Mouse (Mus musculus) forebrain, embryonic 11.5 days (tissue): ENCODE data around the gene Ip6k2. TPM values are rescaled to one million over a fixed set of nuclear protein-coding genes. Genes with fewer than 3 reads are reported as not detected.

Source experiments
- ATAC-seq: fragments of 200-750 bp; cut with Nextera tagmentation; replicated peaks from 2 replicates; pipeline ENCODE4 v1.8.0; 2017; ENCODE audit warnings: moderate TSS enrichment; ENCODE audit not compliant: low FRiP score
- DNase-seq: peaks from one replicate; pipeline ENCODE4 v3.0.0-alpha.2; 2017; ENCODE audit warnings: low spot score
- H3K27ac ChIP-seq: fragments of 300-500 bp; sonication (generic); 2 replicates; pipeline ENCODE4 v1.5.1; 2014; ENCODE audit warnings: low read depth, low read length
- H3K27me3 ChIP-seq: fragments of 300-500 bp; sonication (generic); 2 replicates; pipeline ENCODE4 v1.6.1; 2014; ENCODE audit warnings: mild to moderate bottlenecking, low read length, mixed read lengths; ENCODE audit not compliant: control insufficient read depth, insufficient read depth
- H3K36me3 ChIP-seq: fragments of 300-500 bp; sonication (generic); 2 replicates; pipeline ENCODE4 v1.6.1; 2014; ENCODE audit warnings: mild to moderate bottlenecking, low read length, moderate library complexity, mixed read lengths; ENCODE audit not compliant: control insufficient read depth, insufficient read depth
- H3K4me1 ChIP-seq: fragments of 300-500 bp; sonication (generic); replicated peaks from 2 replicates; pipeline ENCODE4 v1.6.1; 2014; ENCODE audit warnings: low read length, mixed read lengths; ENCODE audit not compliant: control insufficient read depth, insufficient read depth
- H3K4me2 ChIP-seq: fragments of 300-500 bp; sonication (generic); 2 replicates; pipeline ENCODE4 v1.6.1; 2014; ENCODE audit warnings: low read depth, mild to moderate bottlenecking, low read length, moderate library complexity, mixed read lengths; ENCODE audit not compliant: severe bottlenecking
- H3K4me3 ChIP-seq: fragments of 300-500 bp; sonication (generic); 2 replicates; pipeline ENCODE4 v1.5.1; 2014; ENCODE audit warnings: low read depth, low read length
- H3K9ac ChIP-seq: fragments of 300-500 bp; sonication (generic); 2 replicates; pipeline ENCODE4 v1.6.1; 2014; ENCODE audit warnings: low read length
- H3K9me3 ChIP-seq: fragments of 300-500 bp; sonication (generic); 2 replicates; pipeline ENCODE4 v1.6.1; 2016; ENCODE audit warnings: low read length, mixed read lengths; ENCODE audit not compliant: control insufficient read depth
- WGBS: fragments of 180-500 bp; shearing (Covaris S2); extraction: QIAGEN DNeasy Blood & Tissue Kit; methylation state at CpG from one replicate; pipeline ENCODE4 v1.1.7; 2014; 5-methylcytosine and 5-hydroxymethylcytosine counted together
- polyA plus RNA-seq: library from polyadenylated mRNA; unstranded; fragments of >200 nt; fragmentation: Nextera tagmentation; extraction: Ambion mirVana; gene quantifications from 2 replicates; pipeline ENCODE4 v1.2.1, GENCODE M21; 2014

Gene Ip6k2
- polyA plus RNA-seq, 1 experiment from 2014 or later: 96.6 TPM

DNA sequence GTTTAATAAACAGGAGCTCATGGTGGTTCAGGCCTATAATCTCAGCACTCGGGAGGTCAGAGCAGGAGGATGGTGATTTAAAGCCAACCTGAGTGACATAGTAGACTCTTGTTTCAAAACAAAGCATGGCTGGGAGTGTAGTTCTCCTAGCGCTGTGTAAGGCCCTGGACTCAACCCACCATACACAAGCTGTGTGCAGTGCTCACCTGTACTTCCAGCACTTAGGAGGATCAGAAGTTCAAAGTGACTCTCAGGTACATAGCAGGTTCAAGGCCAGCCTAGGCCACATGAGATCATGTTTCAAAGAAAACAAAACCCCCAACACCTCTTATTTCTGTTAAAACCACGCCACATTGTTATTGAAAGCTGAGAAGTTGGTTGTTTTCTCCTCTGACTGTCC is 5.1 kb downstream of the Ip6k2 start:
- WGBS: 80% methylated on average over 3 of the region's 3 CpGs
- Histone ChIP-seq H3K9me3 (no peaks in the 10 kb centered on the region), H3K27me3 (no peaks in the 10 kb centered on the region), H3K4me3 (no peak overlapping the region), H3K9ac (no peak overlapping the region), H3K4me1 (peaks cover 15% of the 10 kb centered on the region), H3K4me2 (no peak overlapping the region), H3K36me3 (no peaks in the 10 kb centered on the region), H3K27ac (no peak overlapping the region)
- no peak for DNase-seq
- ATAC-seq: no peak

DNA sequence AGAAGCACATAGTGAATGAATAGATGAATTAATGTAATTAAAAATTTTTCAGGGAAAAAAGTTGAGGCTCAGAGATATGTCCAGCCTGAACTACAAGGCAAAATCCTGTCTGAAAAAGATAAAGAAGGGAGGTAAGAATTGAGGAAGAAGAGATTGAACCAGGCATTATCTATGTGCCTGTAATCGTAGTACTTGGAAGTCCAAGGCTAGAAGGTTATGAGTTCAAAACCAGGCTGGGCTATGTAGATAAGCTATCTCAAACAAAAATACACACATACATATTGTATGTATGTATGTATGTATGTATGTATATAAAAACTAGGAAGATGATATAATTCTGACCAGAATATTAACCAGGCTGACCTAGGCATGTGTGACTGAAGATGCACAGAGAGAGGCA is 8.7 kb downstream of the Ip6k2 start:
- H3K9me3 ChIP-seq: no peaks in the 10 kb centered on the region
- H3K4me3 ChIP-seq: no peak overlapping the region
- no peaks in the 10 kb centered on the region for H3K27me3 ChIP-seq
- ATAC-seq (no peak), DNase-seq (no peak)
- no peak overlapping the region for H3K27ac ChIP-seq
- H3K4me2 ChIP-seq: no peak overlapping the region
- H3K4me1 ChIP-seq: peaks cover 9% of the 10 kb centered on the region; the same call in 1 of the 2 replicates
- H3K9ac ChIP-seq: no peak overlapping the region
- 83% methylated on average over 1 of the region's 1 CpGs for WGBS
- peaks cover 2% of the 10 kb centered on the region; the same call in 1 of the 2 replicates for H3K36me3 ChIP-seq

DNA sequence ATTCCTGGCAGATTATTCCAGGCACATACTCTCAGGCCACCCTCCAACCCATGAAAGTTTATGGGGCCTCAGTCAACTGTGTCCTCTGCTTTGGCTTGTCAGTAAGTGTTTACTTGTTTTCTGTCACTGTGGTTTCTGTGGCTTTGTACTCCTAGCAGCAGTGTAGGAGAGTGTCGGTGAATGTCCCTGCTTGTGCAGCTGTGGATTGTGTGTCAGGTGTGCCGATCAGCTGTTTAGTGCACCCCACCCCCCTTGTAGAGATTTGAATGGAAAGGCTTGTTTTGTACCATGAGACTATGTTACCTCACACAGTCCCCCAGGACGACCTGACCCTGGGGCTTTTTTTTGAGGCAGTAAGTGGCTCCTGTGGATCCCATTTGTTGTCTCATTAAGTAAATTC is 9.1 kb downstream of the Ip6k2 start:
- no peak overlapping the region for H3K9ac ChIP-seq
- H3K4me3 ChIP-seq: no peak overlapping the region
- no peak overlapping the region for H3K27ac ChIP-seq
- no peaks in the 10 kb centered on the region for H3K9me3 ChIP-seq
- 45% methylated on average over 3 of the region's 3 CpGs for WGBS
- DNase-seq: no peak
- no peaks in the 10 kb centered on the region for H3K27me3 ChIP-seq
- H3K4me1 ChIP-seq: peaks cover 7% of the 10 kb centered on the region; the same call in 1 of the 2 replicates
- H3K4me2 ChIP-seq: no peak overlapping the region
- H3K36me3 ChIP-seq: peaks cover 2% of the 10 kb centered on the region; the same call in 1 of the 2 replicates
- no peak for ATAC-seq

DNA sequence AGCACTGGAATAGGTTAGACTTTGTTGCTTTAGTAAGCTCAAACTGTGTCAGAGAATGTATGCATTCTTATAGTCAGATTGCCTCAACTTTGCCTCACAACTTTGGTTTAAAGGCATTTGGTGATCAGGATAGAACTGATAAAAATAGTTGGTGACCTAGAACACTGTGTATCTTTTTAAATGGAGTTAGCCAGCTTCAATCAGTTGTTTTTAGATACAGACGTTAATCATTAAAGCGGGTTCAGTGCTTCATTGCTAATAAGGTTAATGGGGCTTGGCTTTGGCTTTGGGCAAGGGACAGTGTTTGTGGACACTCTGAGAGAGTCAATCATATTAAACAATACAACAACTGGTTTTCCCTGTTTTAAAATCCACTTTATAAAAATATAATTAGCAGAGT is 11.7 kb downstream of the Ip6k2 start:
- H3K36me3 ChIP-seq: peaks cover 2% of the 10 kb centered on the region; the same call in 1 of the 2 replicates
- WGBS: 62% methylated on average over 2 of the region's 2 CpGs
- no peak overlapping the region for H3K9ac ChIP-seq
- H3K27me3 ChIP-seq: no peaks in the 10 kb centered on the region
- DNase-seq (no peak), ATAC-seq (no peak)
- no peak overlapping the region for H3K27ac ChIP-seq
- H3K9me3 ChIP-seq: no peaks in the 10 kb centered on the region
- H3K4me3 ChIP-seq: no peak overlapping the region
- no peak overlapping the region for H3K4me2 ChIP-seq
- peaks cover 6% of the 10 kb centered on the region; the same call in 1 of the 2 replicates for H3K4me1 ChIP-seq

DNA sequence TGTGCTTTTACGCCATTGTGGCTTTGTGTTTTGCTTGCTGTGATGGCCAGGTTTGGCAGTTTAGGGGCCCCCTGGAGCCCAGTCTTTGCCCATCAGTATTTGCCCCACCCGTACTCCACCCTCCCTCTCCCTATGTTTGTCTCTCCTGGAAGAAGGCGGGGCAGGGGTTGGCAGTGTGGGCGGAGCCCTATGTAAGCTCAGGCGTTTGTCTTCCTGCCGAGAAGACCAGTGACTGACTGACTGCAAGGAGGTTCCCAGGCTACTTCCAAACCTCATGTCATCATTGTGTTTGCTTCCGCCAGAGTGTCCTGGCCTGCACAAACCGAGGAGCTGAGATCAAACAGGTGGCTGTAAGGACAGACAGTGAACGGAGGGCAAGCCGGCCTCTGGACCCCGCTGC is 12.2 kb downstream of the Ip6k2 start:
- DNase-seq (no peak), ATAC-seq (peak; percentile 42; the same call in 1 of the 2 replicates)
- H3K27me3 ChIP-seq: no peaks in the 10 kb centered on the region
- no peak overlapping the region for H3K4me2 ChIP-seq
- no peaks in the 10 kb centered on the region for H3K9me3 ChIP-seq
- H3K4me3 ChIP-seq: no peak overlapping the region
- H3K9ac ChIP-seq: no peak overlapping the region
- H3K36me3 ChIP-seq: peaks cover 2% of the 10 kb centered on the region; the same call in 1 of the 2 replicates
- no peak overlapping the region for H3K27ac ChIP-seq
- 36% methylated on average over 11 of the region's 11 CpGs for WGBS
- peaks cover 6% of the 10 kb centered on the region; the same call in 1 of the 2 replicates for H3K4me1 ChIP-seq

DNA sequence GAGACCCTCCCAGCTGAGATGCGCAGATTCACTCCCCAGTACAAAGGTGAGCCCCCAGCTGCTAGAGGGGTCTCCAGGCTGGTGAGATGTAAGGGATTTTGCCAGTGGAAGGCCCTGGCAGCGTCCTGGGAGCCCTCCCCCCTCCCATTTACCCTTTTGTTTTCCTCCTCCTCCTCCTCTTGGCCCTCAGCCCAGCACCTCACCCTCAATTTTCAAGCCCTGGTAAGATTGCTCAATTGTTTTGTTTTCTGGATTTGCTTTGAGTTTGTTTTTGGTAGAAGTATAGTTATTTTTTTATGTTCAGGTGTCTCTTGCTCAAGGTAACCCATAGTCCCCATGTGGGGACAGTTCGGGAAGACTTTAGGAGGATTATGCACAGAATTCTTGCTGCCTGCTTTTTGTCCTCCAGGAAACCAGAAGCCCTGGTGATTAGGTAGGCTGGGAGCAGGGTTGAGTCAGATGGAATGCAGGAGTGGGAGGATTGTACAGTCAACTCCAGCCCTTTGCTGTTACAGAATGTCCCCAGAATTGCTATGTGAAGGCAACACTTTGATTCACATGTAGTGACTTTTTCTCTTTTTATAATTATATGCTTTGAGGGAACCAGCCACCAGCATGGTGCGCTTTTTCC is 12.9 kb downstream of the Ip6k2 start:
- Histone ChIP-seq H3K9ac (no peak overlapping the region), H3K4me3 (no peak overlapping the region), H3K4me1 (peaks cover 6% of the 10 kb centered on the region; the same call in 1 of the 2 replicates), H3K27me3 (no peaks in the 10 kb centered on the region), H3K36me3 (peaks cover 4% of the 10 kb centered on the region; the same call in 1 of the 2 replicates), H3K27ac (no peak overlapping the region), H3K9me3 (no peaks in the 10 kb centered on the region), H3K4me2 (no peak overlapping the region)
- ATAC-seq (no peak), DNase-seq (no peak)
- WGBS: 70% methylated on average over 4 of the region's 4 CpGs

DNA sequence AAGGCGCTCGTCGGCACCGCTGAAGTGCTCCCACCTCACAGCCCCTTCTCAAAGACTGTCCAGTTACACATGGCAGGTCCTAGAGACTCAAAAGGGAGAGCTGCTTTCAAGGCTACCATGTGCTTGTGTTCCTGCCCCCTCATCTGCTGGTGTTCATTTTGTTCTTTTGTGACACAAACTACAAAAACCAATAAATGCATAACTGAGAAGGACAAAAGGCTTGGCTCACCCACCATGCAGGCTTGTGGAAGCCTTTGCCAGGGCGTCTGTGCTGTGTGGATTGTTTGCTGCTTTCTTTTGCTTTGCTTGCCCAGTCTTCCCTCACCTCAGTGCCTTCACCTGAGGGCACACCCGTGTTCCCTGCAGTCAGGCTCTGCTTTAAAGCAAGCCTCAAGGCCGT is 13.9 kb downstream of the Ip6k2 start:
- Histone ChIP-seq H3K4me2 (no peak overlapping the region), H3K27ac (no peak overlapping the region), H3K9me3 (no peaks in the 10 kb centered on the region), H3K9ac (no peak overlapping the region), H3K4me3 (no peak overlapping the region), H3K27me3 (no peaks in the 10 kb centered on the region), H3K36me3 (peaks cover 4% of the 10 kb centered on the region; the same call in 1 of the 2 replicates), H3K4me1 (peaks cover 6% of the 10 kb centered on the region; the same call in 1 of the 2 replicates)
- no peak for DNase-seq
- whole genome bisulfite sequencing: 89% methylated on average over 7 of the region's 7 CpGs
- ATAC-seq: no peak

DNA sequence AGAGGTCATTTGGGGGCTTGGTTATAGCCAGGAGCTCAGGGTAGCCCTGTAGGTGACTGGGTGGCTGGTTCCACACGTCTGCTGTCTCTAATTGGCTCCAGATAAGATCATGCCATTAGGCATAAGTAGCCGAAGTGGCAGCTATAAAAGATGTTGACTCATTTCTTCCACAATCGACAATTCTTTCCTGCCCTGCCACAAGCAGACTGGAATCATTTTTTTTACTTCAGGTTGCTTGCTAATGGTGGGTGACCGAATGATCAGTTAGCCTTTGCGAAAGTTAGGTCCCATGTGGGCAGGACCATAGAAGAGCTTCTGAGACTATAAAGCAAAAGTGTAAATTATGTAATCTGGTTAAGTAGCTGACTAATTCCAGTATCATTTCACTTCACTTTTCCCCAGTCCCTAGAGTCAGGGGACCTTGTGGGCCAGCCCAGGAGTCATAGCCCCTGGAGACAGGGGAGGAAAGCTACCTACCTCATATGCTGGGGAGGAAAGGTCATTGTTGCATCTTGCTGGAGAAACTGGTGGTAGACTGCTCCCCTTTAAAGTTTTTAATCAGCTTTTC is 15.0 kb downstream of the Ip6k2 start:
- Histone ChIP-seq H3K4me1 (peaks cover 6% of the 10 kb centered on the region; the same call in 1 of the 2 replicates), H3K27me3 (no peaks in the 10 kb centered on the region), H3K4me3 (no peak overlapping the region), H3K4me2 (no peak overlapping the region), H3K9me3 (no peaks in the 10 kb centered on the region), H3K27ac (no peak overlapping the region), H3K36me3 (peaks cover 4% of the 10 kb centered on the region; the same call in 1 of the 2 replicates), H3K9ac (no peak overlapping the region)
- ATAC-seq (no peak), DNase-seq (no peak)
- WGBS: 90% methylated on average over 5 of the region's 5 CpGs
